Comparison of ENCODE assay signal across 1 mouse cellular context in the genomic region with DNA sequence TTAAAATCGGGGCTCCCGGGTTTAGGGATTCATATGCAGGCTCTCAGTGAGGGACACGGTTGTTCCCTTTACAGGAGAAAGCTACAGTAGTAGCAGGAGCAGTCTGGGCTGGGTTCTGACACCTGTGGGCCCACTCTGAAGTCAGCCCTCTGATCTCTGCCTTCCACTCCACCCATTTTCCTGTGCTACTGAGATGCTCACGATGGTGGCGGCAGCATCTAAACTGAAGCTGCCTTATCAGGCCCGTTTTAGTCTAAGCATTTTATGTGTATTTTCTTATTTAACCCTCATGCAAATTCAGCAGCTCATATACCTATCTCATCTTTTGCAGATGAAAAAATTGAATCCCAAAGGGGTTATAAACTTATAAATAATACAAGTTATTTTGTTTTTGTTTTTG.
TF ChIP-seq lines count a peak whose summit lies in the region.

No protein-coding gene starts in this region.

TF ChIP-seq in MEL, 35 proteins besides CTCF, POLR2A, EP300 and RAD21:
- TF ChIP-seq CHD1 (IDR thresholded peaks at IDR 0.05; ENCODE audit: low read depth, low read length) (no peak), ZKSCAN1 (IDR thresholded peaks at IDR 0.05; ENCODE audit: low read depth, low read length) (no peak), MYB (IDR thresholded peaks at IDR 0.05; ENCODE audit: low read depth, low read length) (no peak), TAL1 (IDR thresholded peaks at IDR 0.05; ENCODE audit: low read length) (peak; percentile 34; the same call in 1 of the 2 replicates), POLR2AphosphoS2 (IDR thresholded peaks at IDR 0.05; ENCODE audit: low read length) (no peak), JUND (IDR thresholded peaks at IDR 0.05; ENCODE audit: low read depth, low read length) (no peak), GABPA (IDR thresholded peaks at IDR 0.05; ENCODE audit: low read depth, low read length) (no peak), MAX (IDR thresholded peaks at IDR 0.05; ENCODE audit: low read length) (no peak), NRF1 (IDR thresholded peaks at IDR 0.05; ENCODE audit: insufficient read depth, low read depth, low read length, poor library complexity, severe bottlenecking) (no peak), ZMIZ1 (IDR thresholded peaks at IDR 0.05; ENCODE audit: low read depth, low read length) (no peak), BHLHE40 (IDR thresholded peaks at IDR 0.05; ENCODE audit: borderline replicate concordance, low read depth, low read length) (no peak), TCF12 (IDR thresholded peaks at IDR 0.05; ENCODE audit: low read depth, low read length) (peak; percentile 70; the same call in 1 of the 2 replicates), POLR2AphosphoS5 (IDR thresholded peaks at IDR 0.05; ENCODE audit: borderline replicate concordance, low read depth, low read length) (no peak), ZC3H11A (IDR thresholded peaks at IDR 0.05; ENCODE audit: low read depth, low read length) (no peak), MAFK (IDR thresholded peaks at IDR 0.05; ENCODE audit: borderline replicate concordance, low read depth, low read length) (no peak), USF1 (IDR thresholded peaks at IDR 0.05; ENCODE audit: low read depth, low read length) (no peak), ZNF384 (IDR thresholded peaks at IDR 0.05; ENCODE audit: low read depth, low read length) (no peak), HCFC1 (IDR thresholded peaks at IDR 0.05; ENCODE audit: low read depth, low read length) (no peak), KAT2A (conservative IDR thresholded peaks at IDR 0.05; ENCODE audit: low read depth, low read length) (no peak), NELFE (IDR thresholded peaks at IDR 0.05; ENCODE audit: low read depth, low read length) (no peak), MEF2A (IDR thresholded peaks at IDR 0.05; ENCODE audit: extremely low read depth, insufficient replicate concordance, low read depth, low read length, poor library complexity, severe bottlenecking) (no peak), RCOR1 (IDR thresholded peaks at IDR 0.05; ENCODE audit: low read depth, low read length) (peak; percentile 57), TBP (IDR thresholded peaks at IDR 0.05; ENCODE audit: low read depth, low read length) (no peak), CHD2 (IDR thresholded peaks at IDR 0.05; ENCODE audit: low read length) (no peak), GATA1 (IDR thresholded peaks at IDR 0.05; ENCODE audit: low read depth, low read length) (peak; percentile 63; the same call in 1 of the 2 replicates), UBTF (IDR thresholded peaks at IDR 0.05; ENCODE audit: borderline replicate concordance, insufficient read depth, low read depth, low read length) (no peak), SMC3 (IDR thresholded peaks at IDR 0.05; ENCODE audit: low read depth, low read length) (no peak), USF2 (IDR thresholded peaks at IDR 0.05; ENCODE audit: borderline replicate concordance in 1 of 2, insufficient read depth in 1 of 2, low read depth in 1 of 2, low read length in 2 of 2) (no peak), MYC (IDR thresholded peaks at IDR 0.05; ENCODE audit: low read depth, low read length) (no peak), E2F4 (IDR thresholded peaks at IDR 0.05; ENCODE audit: borderline replicate concordance, low read depth, low read length) (no peak), MXI1 (IDR thresholded peaks at IDR 0.05; ENCODE audit: low read depth, low read length) (no peak), ELF1 (IDR thresholded peaks at IDR 0.05; ENCODE audit: low read depth, low read length) (no peak), ETS1 (IDR thresholded peaks at IDR 0.05; ENCODE audit: low read depth, low read length) (peak; percentile 41; the same call in 1 of the 2 replicates), MAZ (IDR thresholded peaks at IDR 0.05; ENCODE audit: low read depth, low read length) (no peak), SIN3A (IDR thresholded peaks at IDR 0.05; ENCODE audit: low read length) (peak; percentile 26; the same call in 1 of the 2 replicates)
